Mouse (Mus musculus): Measurements from ENCODE around the gene Lamb2. TPM values are rescaled to one million over a fixed set of nuclear protein-coding genes. Genes with fewer than 3 reads are reported as not detected.
A peak's percentile ranks its signal among the peaks of the same experiment; 100 is the strongest.

Lamb2 gene
- total RNA-seq (2014; rRNA removed) (77.5 and 99.8 TPM in 2 replicates), polyA plus RNA-seq (2015; fragmentation: Nextera tagmentation; extraction: Ambion mirVana) (16.0 and 18.6 TPM in 2 replicates)

GRCm38 (mm10) chr9:108479721-108480351 lies at the start of gene Lamb2:
Lamb2 (plus strand) TSS chr9:108479736.
- peak; percentile 58 for ATAC-seq
- peak within 1 kb of the TSS; percentile 60 for H3K27ac ChIP-seq

GRCm38 (mm10) chr9:108431431-108432067 lies 48.0 kb upstream of the Lamb2 start:
- Histone ChIP-seq H3K9ac (replicated peaks; ENCODE audit: low read length) (no peak overlapping the region), H3K27ac (no peak overlapping the region), H3K4me3 (ENCODE audit: low read length) (peak overlapping the region; percentile 21), H3K9me3 (ENCODE audit: low read length) (no peaks in the 10 kb centered on the region), H3K27me3 (ENCODE audit: insufficient read depth, low read length) (no peaks in the 10 kb centered on the region), H3K4me2 (ENCODE audit: low read depth, low read length) (peak overlapping the region; percentile 46), H3K36me3 (ENCODE audit: insufficient read depth, low read length) (no peaks in the 10 kb centered on the region), H3K4me1 (ENCODE audit: insufficient read depth, low read length) (no peaks in the 10 kb centered on the region)
- WGBS: 44% methylated on average over 32 of the region's 32 CpGs
- ATAC-seq: peak; percentile 70; the same call in 1 of the 2 replicates
- peak; percentile 63 for DNase-seq (ENCODE audit: low spot score)
- no peak for TF ChIP-seq CTCF (IDR thresholded peaks at IDR 0.05; ENCODE audit: low read depth)

More at GRCm38 (mm10) chr9:108479721-108480351, at the start of gene Lamb2:
- peak within 1 kb of the TSS; percentile 58 for H3K4me2 ChIP-seq (ENCODE audit: low read depth, low read length)
- peak within 1 kb of the TSS; percentile 40 for H3K4me3 ChIP-seq (ENCODE audit: low read length)
- H3K4me1 ChIP-seq (ENCODE audit: insufficient read depth, low read length): peaks cover 13% of the 10 kb centered on the region
- DNase-seq (ENCODE audit: low spot score): peak; percentile 83
- 9% methylated on average over 10 of the region's 10 CpGs for WGBS
- no peaks in the 10 kb centered on the region for H3K9me3 ChIP-seq (ENCODE audit: low read length)
- H3K27me3 ChIP-seq (ENCODE audit: insufficient read depth, low read length): no peaks in the 10 kb centered on the region
- TF ChIP-seq CTCF (IDR thresholded peaks at IDR 0.05; ENCODE audit: low read depth): no peak
- H3K9ac ChIP-seq (replicated peaks; ENCODE audit: low read length): peak within 1 kb of the TSS; percentile 48
- no peaks in the 10 kb centered on the region for H3K36me3 ChIP-seq (ENCODE audit: insufficient read depth, low read length)

GRCm38 (mm10) chr9:108436182-108436581 lies 43.4 kb upstream of the Lamb2 start, which contains the start of gene BC048562:
BC048562 (plus strand) TSS chr9:108436482.
- 24% methylated on average over 3 of the region's 3 CpGs for WGBS
- Histone ChIP-seq H3K9ac (replicated peaks; ENCODE audit: low read length) (no peak within 1 kb of the TSS), H3K4me3 (ENCODE audit: low read length) (no peak within 1 kb of the TSS), H3K36me3 (ENCODE audit: insufficient read depth, low read length) (no peaks in the 10 kb centered on the region), H3K27ac (no peak within 1 kb of the TSS), H3K4me2 (ENCODE audit: low read depth, low read length) (no peak within 1 kb of the TSS), H3K9me3 (ENCODE audit: low read length) (no peaks in the 10 kb centered on the region), H3K4me1 (ENCODE audit: insufficient read depth, low read length) (peaks cover 4% of the 10 kb centered on the region; the same call in 1 of the 2 replicates), H3K27me3 (ENCODE audit: insufficient read depth, low read length) (no peaks in the 10 kb centered on the region)
- peak; percentile 31 for DNase-seq (ENCODE audit: low spot score)
- no peak for TF ChIP-seq CTCF (IDR thresholded peaks at IDR 0.05; ENCODE audit: low read depth)
- ATAC-seq: 0 out of 2 replicates have a peak, but pooled peaks have one; percentile 32

- Histone ChIP-seq H3K4me3 (ENCODE audit: low read length) (no peak overlapping the region), H3K9me3 (ENCODE audit: low read length) (no peaks in the 10 kb centered on the region), H3K9ac (replicated peaks; ENCODE audit: low read length) (no peak overlapping the region), H3K27me3 (ENCODE audit: insufficient read depth, low read length) (no peaks in the 10 kb centered on the region), H3K4me1 (ENCODE audit: insufficient read depth, low read length) (peaks cover 4% of the 10 kb centered on the region; the same call in 1 of the 2 replicates), H3K27ac (peak overlapping the region; percentile 11; the same call in 1 of the 2 replicates), H3K36me3 (ENCODE audit: insufficient read depth, low read length) (no peaks in the 10 kb centered on the region), H3K4me2 (ENCODE audit: low read depth, low read length) (no peak overlapping the region)
- DNase-seq (ENCODE audit: low spot score) (peak; percentile 52), ATAC-seq (no peak)
- no peak for TF ChIP-seq CTCF (IDR thresholded peaks at IDR 0.05; ENCODE audit: low read depth)
- WGBS: 59% methylated on average over 6 of the region's 6 CpGs
Measured at GRCm38 (mm10) chr9:108439176-108439575, 40.4 kb upstream of the Lamb2 start.

- Histone ChIP-seq H3K4me1 (ENCODE audit: insufficient read depth, low read length) (peaks cover 4% of the 10 kb centered on the region; the same call in 1 of the 2 replicates), H3K9ac (replicated peaks; ENCODE audit: low read length) (no peak overlapping the region), H3K4me3 (ENCODE audit: low read length) (no peak overlapping the region), H3K4me2 (ENCODE audit: low read depth, low read length) (no peak overlapping the region), H3K9me3 (ENCODE audit: low read length) (no peaks in the 10 kb centered on the region), H3K27ac (no peak overlapping the region), H3K36me3 (ENCODE audit: insufficient read depth, low read length) (no peaks in the 10 kb centered on the region), H3K27me3 (ENCODE audit: insufficient read depth, low read length) (no peaks in the 10 kb centered on the region)
- WGBS: 61% methylated on average over 5 of the region's 5 CpGs
- no peak for TF ChIP-seq CTCF (IDR thresholded peaks at IDR 0.05; ENCODE audit: low read depth)
- no peak for ATAC-seq
- no peak for DNase-seq (ENCODE audit: low spot score)
Measured at GRCm38 (mm10) chr9:108440485-108440884, 39.1 kb upstream of the Lamb2 start.

- Histone ChIP-seq H3K9me3 (ENCODE audit: low read length) (no peaks in the 10 kb centered on the region), H3K4me3 (ENCODE audit: low read length) (no peak overlapping the region), H3K27me3 (ENCODE audit: insufficient read depth, low read length) (no peaks in the 10 kb centered on the region), H3K9ac (replicated peaks; ENCODE audit: low read length) (no peak overlapping the region), H3K4me2 (ENCODE audit: low read depth, low read length) (no peak overlapping the region), H3K27ac (no peak overlapping the region), H3K36me3 (ENCODE audit: insufficient read depth, low read length) (no peaks in the 10 kb centered on the region), H3K4me1 (ENCODE audit: insufficient read depth, low read length) (peaks cover 4% of the 10 kb centered on the region; the same call in 1 of the 2 replicates)
- DNase-seq (ENCODE audit: low spot score): no peak
- ATAC-seq: no peak
- WGBS: 66% methylated on average over 11 of the region's 11 CpGs
- no peak for TF ChIP-seq CTCF (IDR thresholded peaks at IDR 0.05; ENCODE audit: low read depth)
Measured at GRCm38 (mm10) chr9:108441236-108441919, 38.2 kb upstream of the Lamb2 start.
